Mouse (Mus musculus) thymus, postnatal 4 days (tissue): ENCODE data around the gene Retreg1.
A peak's percentile ranks its signal among the peaks of the same experiment; 100 is the strongest.

Experiments used
- DNase-seq: peaks from one replicate; pipeline ENCODE4 v3.0.0; 2021

Retreg1 gene

DNA sequence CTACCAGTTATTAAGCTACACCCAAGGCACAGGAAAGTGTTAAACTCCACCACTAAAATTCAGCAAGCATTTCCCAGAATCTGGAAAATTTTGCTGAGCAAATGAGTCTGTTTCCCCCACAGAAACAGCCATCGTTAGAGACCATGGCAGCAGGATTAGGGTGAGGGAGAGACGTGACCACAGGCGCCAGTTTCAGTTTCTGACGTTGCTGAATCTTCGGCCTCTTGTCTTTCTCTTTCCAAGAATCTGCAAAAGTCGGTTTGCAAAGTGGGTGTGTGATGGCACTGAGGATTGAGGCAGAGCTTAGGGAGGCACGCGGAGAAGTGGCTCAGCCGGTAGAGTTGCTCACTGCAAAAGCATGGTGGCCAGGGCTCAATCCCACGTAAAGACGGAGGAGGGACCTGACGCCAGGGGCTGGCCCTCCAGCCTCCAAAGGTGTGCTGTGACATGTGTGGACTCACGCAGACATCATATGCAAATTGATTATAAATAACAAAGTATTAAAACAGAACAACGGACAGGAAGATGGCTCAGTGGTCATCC, 41.5 kb downstream of the Retreg1 start:
- no peak for DNase-seq

GRCm38 (mm10) chr15:25886581-25887011, 43.6 kb downstream of the Retreg1 start:
- no peak for DNase-seq

DNA sequence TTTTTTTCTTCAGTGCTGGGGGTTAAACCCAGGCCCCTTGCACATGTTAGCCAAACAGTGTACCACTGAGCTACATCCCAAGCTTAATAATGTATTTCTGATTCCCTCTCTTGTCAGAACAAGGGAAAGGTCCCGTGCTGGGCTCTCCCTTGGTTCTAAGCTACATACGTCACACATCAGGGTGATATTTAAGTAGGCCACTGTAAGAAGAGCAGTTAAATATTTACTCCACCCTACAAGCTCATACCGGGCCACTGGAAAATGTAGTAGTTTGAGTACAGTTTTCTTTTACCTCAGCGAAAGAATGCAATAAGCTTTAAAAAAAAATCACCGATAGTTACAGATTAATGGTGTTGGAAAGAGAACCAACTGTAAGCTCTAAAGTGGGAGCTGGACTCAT, 46.9 kb downstream of the Retreg1 start:
- DNase-seq: no peak

GRCm38 (mm10) chr15:25891556-25891955, 48.6 kb downstream of the Retreg1 start:
- peak; percentile 70 for DNase-seq

DNA sequence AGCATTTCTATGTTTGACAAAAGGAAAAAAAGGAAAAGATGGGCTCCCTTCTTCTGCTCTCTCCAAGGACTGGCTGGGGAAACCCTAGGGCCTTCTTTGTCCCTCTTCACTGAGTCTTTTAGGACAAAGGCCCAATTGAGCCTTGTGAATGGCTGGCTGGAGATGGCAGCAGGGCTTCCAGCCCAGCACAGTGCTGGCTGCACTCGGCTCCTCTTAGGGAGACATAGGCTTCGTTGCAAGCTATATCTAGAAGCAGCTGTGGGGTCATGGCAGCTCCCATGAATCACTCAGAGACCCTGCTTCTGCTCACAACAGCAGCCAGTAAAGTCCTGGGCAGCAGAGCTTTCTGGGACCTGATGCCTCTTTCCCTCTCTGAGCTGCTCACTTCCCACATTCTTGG, 50.3 kb downstream of the Retreg1 start:
- DNase-seq: no peak

DNA sequence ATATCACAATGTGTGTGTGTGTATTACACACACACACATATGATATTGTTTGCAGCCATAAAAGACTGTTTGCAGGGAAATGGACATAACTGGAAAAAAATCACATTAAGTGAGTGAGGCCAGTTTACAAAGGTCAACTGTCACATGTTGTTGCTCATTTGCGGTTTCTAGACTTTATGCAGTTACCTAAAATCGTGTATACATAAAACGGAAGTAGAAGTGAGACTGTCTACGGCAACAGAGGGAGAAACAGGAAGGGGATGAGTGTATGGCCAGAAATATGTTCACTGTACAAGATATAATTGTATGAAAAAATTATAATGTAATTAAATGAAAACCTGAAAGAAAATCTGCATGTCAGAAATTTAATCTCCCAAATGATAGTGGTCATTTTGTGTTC, 53.8 kb downstream of the Retreg1 start:
- DNase-seq: no peak

DNA sequence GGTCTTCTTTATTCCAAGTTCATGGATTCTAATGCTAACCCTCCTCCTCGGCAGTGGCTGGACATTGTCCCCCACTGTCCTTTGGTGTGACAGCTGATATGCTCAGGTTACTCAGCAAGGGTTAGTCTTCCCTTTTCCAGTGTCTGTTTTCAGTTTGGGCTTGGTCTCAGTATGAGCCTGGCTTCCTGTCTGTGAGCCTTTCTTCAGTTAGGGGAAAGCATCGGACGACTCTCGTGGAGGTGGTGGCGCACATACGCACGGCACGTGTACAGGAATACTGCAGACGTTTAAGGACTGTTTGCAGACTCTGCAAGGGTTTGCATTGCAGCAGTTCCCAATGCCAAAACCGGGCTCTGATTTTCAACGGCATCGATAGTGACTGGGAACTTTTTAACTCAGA, 54.6 kb downstream of the Retreg1 start:
- peak; percentile 40 for DNase-seq

DNA sequence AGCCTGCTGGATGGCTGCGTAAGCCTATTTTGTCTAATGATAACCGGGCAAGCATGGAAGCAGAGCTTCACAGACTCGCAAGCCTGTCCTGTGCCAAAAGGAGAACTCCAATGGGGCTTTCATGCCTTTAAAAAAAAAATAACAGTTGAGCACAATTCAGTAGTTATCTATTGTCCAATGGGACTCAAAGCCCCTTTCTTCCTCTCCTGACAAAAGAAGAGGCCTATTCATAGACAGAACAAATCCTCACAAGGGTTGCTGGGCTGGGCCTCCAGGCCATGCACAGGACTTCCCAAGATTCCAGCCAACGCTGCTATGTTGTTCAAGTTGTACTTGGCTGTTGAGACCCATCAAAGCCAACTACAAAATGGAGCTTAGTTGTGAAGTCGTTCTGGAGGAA, 56.0 kb downstream of the Retreg1 start:
- DNase-seq: no peak

- peak; percentile 86 for DNase-seq
These were observed 57.6 kb downstream of the Retreg1 start for GRCm38 (mm10) chr15:25900540-25900939.

DNA sequence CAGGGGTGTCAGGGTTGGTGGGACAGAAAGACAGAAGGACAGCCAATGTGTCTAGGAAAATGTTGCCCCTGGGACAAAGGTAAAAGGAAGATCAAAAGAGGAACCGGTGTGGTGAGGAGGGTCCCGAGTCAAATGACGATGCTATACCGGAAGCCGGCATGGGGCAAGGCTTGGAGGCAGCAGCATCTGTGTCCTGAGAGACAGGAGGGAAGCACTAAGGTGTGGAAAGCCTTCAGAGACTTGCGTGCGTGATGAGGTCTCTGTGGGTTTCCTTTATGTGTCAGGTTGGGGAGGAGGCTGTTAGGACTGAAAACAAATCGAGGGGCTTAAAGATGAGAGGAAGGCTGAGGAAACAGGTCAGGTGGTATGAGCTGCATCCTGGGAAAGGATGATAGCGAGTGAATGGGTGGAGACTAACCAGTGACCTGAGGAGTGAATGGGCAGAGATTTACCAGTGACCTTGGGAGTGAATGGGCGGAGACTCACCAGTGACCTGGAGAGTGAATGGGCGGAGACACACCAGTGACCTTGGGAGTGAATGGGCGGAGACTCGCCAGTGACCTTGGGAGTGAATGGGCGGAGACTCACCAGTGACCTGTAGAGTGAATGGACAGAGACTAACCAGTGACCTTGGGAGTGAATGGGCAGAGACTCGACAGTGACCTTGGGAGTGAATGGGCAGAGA, 60.1 kb downstream of the Retreg1 start:
- DNase-seq: no peak

- no peak for DNase-seq
These were observed 61.5 kb downstream of the Retreg1 start for GRCm38 (mm10) chr15:25904435-25905021.

DNA sequence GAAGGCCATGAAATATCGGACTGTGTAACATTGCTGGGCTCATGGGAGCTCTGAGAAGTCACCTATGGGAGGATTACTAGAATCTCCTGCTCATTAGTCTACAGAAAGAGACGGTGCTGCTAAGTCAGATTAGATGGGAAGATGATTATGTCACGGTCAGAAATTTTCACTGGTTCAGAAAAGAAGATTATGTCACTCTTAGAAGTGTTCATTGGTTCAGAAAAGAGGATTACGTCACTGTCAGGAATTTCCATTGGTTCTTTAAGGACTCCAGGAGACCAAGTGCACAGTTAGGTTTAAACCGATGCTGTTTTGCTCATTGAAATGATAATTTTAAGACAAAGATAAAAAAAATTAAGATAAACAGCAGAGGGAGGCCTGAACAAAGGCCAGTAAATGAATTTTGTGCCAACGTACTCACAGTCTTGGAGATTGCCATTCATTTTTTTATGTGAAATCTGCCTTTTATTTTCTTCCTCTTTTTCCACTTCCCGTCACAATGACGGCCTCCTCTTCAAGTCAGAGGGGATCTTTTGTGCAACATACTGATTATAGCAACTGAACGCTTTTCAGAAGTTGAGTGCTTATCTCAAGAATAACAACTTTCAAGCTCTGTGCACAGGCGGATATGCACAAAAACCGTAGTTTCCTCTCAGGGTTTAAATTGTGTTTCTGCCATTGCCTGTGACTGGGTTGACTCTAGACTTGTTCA, 67.0 kb downstream of the Retreg1 start:
- no peak for DNase-seq

DNA sequence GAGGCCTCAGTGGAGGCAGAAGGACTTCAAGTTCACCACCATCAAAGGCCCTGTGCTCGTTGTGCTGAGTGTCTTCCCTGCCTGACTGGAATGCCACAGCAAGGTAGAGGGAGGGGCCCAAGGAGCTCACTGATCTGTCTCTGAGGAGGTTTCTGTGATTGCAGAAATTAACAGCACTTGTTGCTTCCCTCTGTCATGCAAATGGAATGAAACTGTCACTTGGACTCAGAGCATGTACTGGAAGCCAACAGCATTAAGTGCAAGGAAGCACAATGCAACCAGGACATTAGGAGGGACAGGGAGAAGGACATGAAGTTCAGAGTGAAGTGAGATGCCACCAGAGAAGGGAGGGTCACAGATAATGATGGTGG, 67.5 kb downstream of the Retreg1 start:
- no peak for DNase-seq

DNA sequence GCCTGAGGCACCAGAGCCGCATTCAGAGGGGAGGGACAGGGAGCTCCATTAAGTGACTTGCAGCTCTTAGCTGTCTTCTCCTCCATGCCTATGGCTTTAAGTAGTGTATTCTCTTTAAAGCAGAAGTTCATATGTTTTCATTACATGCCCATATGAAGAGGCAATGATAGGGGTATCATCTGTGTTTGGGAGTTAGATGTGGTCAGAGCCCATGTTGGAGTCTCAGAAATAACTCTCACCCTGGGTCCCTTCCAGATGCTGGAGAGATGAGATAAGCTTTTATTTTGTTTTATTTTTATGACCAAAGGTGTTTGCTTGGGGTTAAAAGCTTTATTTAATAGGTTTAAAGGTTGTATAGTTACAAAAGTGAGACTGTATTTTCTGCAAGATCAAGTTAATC, 67.9 kb downstream of the Retreg1 start:
- DNase-seq: no peak

GRCm38 (mm10) chr15:25912911-25913310, 69.9 kb downstream of the Retreg1 start:
- no peak for DNase-seq

- DNase-seq: no peak
These were observed 70.7 kb downstream of the Retreg1 start for GRCm38 (mm10) chr15:25913659-25914058.

- DNase-seq: no peak
These were observed 71.2 kb downstream of the Retreg1 start for GRCm38 (mm10) chr15:25914160-25914559.

- DNase-seq: no peak
These were observed 72.0 kb downstream of the Retreg1 start for GRCm38 (mm10) chr15:25915013-25915412.

GRCm38 (mm10) chr15:25915574-25916205, 72.7 kb downstream of the Retreg1 start:
- DNase-seq: no peak

- DNase-seq: no peak
These were observed 73.3 kb downstream of the Retreg1 start for GRCm38 (mm10) chr15:25916252-25916651.

DNA sequence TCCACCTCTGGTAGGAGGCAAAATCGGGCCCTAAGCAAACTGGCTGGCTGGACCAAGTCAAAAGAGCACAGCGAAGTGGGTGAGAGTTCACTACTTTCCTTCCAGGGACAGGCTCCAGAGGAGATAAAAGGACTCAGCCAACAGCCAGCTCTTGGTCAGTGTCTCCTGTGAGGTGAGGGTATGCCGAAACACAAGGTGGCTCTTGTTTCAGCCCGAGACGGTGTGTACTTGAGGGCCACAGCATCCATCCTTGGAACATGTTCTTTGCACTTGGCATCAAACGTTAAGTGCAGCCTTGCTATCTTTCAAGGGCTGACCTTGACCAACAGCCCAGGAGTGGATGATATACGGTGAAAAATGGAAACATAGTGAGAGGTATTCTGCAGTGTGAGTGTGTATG, 75.7 kb downstream of the Retreg1 start:
- DNase-seq: no peak

GRCm38 (mm10) chr15:25919995-25920394, 77.0 kb downstream of the Retreg1 start:
- no peak for DNase-seq

- DNase-seq: no peak
These were observed 77.9 kb downstream of the Retreg1 start for GRCm38 (mm10) chr15:25920886-25921285.

GRCm38 (mm10) chr15:25922007-25922406, 79.0 kb downstream of the Retreg1 start:
- DNase-seq: no peak
